ENCODE assay signal across 8 mouse cellular contexts in genomic region chr11:61854988-61855411, GRCm38 (mm10). TPM values are rescaled to one million over a fixed set of nuclear protein-coding genes. Genes with fewer than 3 reads are reported as not detected.
A peak's percentile ranks its signal among the peaks of the same experiment; 100 is the strongest.
DNase-seq lines count a peak whose midpoint lies in the region; ATAC-seq and TF ChIP-seq lines count a peak whose summit lies in the region.

Gene Ulk2 (minus strand): TSS chr11:61855073.

- TF ChIP-seq POLR2A in limb, embryonic 14.5 days (IDR thresholded peaks at IDR 0.05; ENCODE audit: borderline replicate concordance, extremely low read depth, insufficient read depth, insufficient read length), result peak; percentile 99

- peaks cover 6% of the 10 kb centered on the region for H3K4me1 ChIP-seq in embryonic facial prominence, embryonic 14.5 days (ENCODE audit: control insufficient read depth, insufficient read depth, low read length)
- peaks cover 6% of the 10 kb centered on the region; the same call in 1 of the 2 replicates for H3K4me1 ChIP-seq in limb, embryonic 14.5 days (ENCODE audit: control insufficient read depth, insufficient read depth, low read length)
- H3K4me1 ChIP-seq in midbrain, postnatal 0 days (ENCODE audit: insufficient read depth, low read length), result peaks cover 5% of the 10 kb centered on the region; the same call in 1 of the 2 replicates

- peak within 1 kb of the TSS; percentile 87 for H3K4me2 ChIP-seq in embryonic facial prominence, embryonic 14.5 days (ENCODE audit: low read depth, low read length)
- H3K4me2 ChIP-seq in limb, embryonic 14.5 days (replicated peaks; ENCODE audit: low read depth, low read length, severe bottlenecking), result peak within 1 kb of the TSS; percentile 83
- peak within 1 kb of the TSS; percentile 64 for H3K4me2 ChIP-seq in midbrain, postnatal 0 days (ENCODE audit: low read depth, low read length, poor library complexity, severe bottlenecking)

- peak; percentile 92 for ATAC-seq in embryonic facial prominence, embryonic 14.5 days (ENCODE audit: low read depth)
- ATAC-seq in limb, embryonic 14.5 days (ENCODE audit: low FRiP score, low read depth), result peak; percentile 92
- peak; percentile 94 for ATAC-seq in midbrain, postnatal 0 days (ENCODE audit: low FRiP score)

- TF ChIP-seq CTCF in midbrain, postnatal 0 days (IDR thresholded peaks at IDR 0.05), result peak; percentile 21

- H3K9me3 ChIP-seq in embryonic facial prominence, embryonic 14.5 days (ENCODE audit: control insufficient read depth, low read length), result no peaks in the 10 kb centered on the region
- no peaks in the 10 kb centered on the region for H3K9me3 ChIP-seq in limb, embryonic 14.5 days (ENCODE audit: control insufficient read depth, low read length)
- H3K9me3 ChIP-seq in midbrain, postnatal 0 days (ENCODE audit: low read length), result no peaks in the 10 kb centered on the region

- H3K4me3 ChIP-seq in embryonic facial prominence, embryonic 14.5 days (ENCODE audit: low read depth, low read length), result peak within 1 kb of the TSS; percentile 95
- peak within 1 kb of the TSS; percentile 95 for H3K4me3 ChIP-seq in limb, embryonic 14.5 days (replicated peaks; ENCODE audit: low read length)
- peak within 1 kb of the TSS; percentile 60 for H3K4me3 ChIP-seq in midbrain, postnatal 0 days (ENCODE audit: low read depth, low read length)

- 0% methylated on average over 6 of the region's 58 CpGs for WGBS in embryonic facial prominence, embryonic 14.5 days
- WGBS in limb, embryonic 14.5 days, result 0% methylated on average over 37 of the region's 58 CpGs
- WGBS in midbrain, postnatal 0 days, result under 1% methylated on average over 51 of the region's 58 CpGs

- no peaks in the 10 kb centered on the region for H3K27me3 ChIP-seq in embryonic facial prominence, embryonic 14.5 days (replicated peaks; ENCODE audit: control insufficient read depth, insufficient read depth, low read length)
- no peaks in the 10 kb centered on the region for H3K27me3 ChIP-seq in limb, embryonic 14.5 days (ENCODE audit: control insufficient read depth, insufficient read depth, low read length)
- no peaks in the 10 kb centered on the region for H3K27me3 ChIP-seq in midbrain, postnatal 0 days (ENCODE audit: insufficient read depth, low read length)

- peaks cover 19% of the 10 kb centered on the region; the same call in 1 of the 2 replicates for H3K36me3 ChIP-seq in embryonic facial prominence, embryonic 14.5 days (ENCODE audit: control insufficient read depth, insufficient read depth, low read length)
- peaks cover 4% of the 10 kb centered on the region; the same call in 1 of the 2 replicates for H3K36me3 ChIP-seq in limb, embryonic 14.5 days (ENCODE audit: control insufficient read depth, insufficient read depth, low read length)
- H3K36me3 ChIP-seq in midbrain, postnatal 0 days (ENCODE audit: insufficient read depth, low read length), result no peaks in the 10 kb centered on the region

- peak; percentile 87 for DNase-seq in 416B (ENCODE audit: low read depth)
- DNase-seq in adrenal gland, postnatal 4 days (ENCODE audit: low spot score in 2 of 2), result peak; percentile 72 to 83
- DNase-seq in embryonic facial prominence, embryonic 14.5 days (ENCODE audit: low spot score), result peak; percentile 95
- DNase-seq in heart, adult 8-10 months (ENCODE audit: low spot score), result peak; percentile 85
- DNase-seq in kidney, adult 9 months, result peak; percentile 89
- DNase-seq in limb, embryonic 14.5 days (ENCODE audit: low spot score), result peak; percentile 92
- DNase-seq in midbrain, postnatal 0 days (ENCODE audit: low spot score), result peak; percentile 96
- peak; percentile 82 to 93 for DNase-seq in spleen, postnatal 4 days (ENCODE audit: low spot score in 2 of 2)

- H3K9ac ChIP-seq in embryonic facial prominence, embryonic 14.5 days (ENCODE audit: low read depth, low read length), result peak within 1 kb of the TSS; percentile 96
- H3K9ac ChIP-seq in limb, embryonic 14.5 days (ENCODE audit: low read depth, low read length, severe bottlenecking), result peak within 1 kb of the TSS; percentile 92
- peak within 1 kb of the TSS; percentile 90 for H3K9ac ChIP-seq in midbrain, postnatal 0 days (replicated peaks; ENCODE audit: low read length, poor library complexity, severe bottlenecking)

- H3K27ac ChIP-seq in embryonic facial prominence, embryonic 14.5 days (replicated peaks; ENCODE audit: low read depth, low read length), result peak within 1 kb of the TSS; percentile 88
- H3K27ac ChIP-seq in limb, embryonic 14.5 days (replicated peaks; ENCODE audit: low read depth, low read length), result peak within 1 kb of the TSS; percentile 81
- H3K27ac ChIP-seq in midbrain, postnatal 0 days (ENCODE audit: low read depth, low read length), result peak within 1 kb of the TSS; percentile 93

RNA-seq across cellular contexts. Expression of gene Ulk2, which starts in this region (rescaled TPM):
- total RNA-seq in adrenal gland, postnatal 4 days (2021), result 10 to 100 TPM; 27.6 TPM
- polyA plus RNA-seq in embryonic facial prominence, embryonic 14.5 days (2014; fragmentation: Nextera tagmentation; extraction: Ambion mirVana), result 25.6 and 26.4 TPM in 2 replicates
- 10 to 100 TPM; 52.4 to 57.6 (median 54.6) TPM for total RNA-seq in heart, adult 8-10 months (2022)
- 32.3 and 48.6 TPM in 2 replicates for polyA plus RNA-seq in limb, embryonic 14.5 days (2012; rRNA removed)
- 24.7 and 29.1 TPM in 2 replicates for polyA plus RNA-seq in limb, embryonic 14.5 days (2014; fragmentation: Nextera tagmentation; extraction: Ambion mirVana)
- 151 and 154 TPM in 2 replicates for total RNA-seq in midbrain, postnatal 0 days (2014; rRNA removed)
- 35.5 and 38.2 TPM in 2 replicates for polyA plus RNA-seq in midbrain, postnatal 0 days (2015; fragmentation: Nextera tagmentation; extraction: Ambion mirVana)

Comparison
In these comparisons a context has a peak if more than half of its experiments do, and no peak if none do; other contexts are left out.
1. Peak in every context shown above with its lines: DNase-seq, ATAC-seq, H3K4me3 ChIP-seq and H3K27ac ChIP-seq.